Mouse (Mus musculus) heart, embryonic 16.5 days (tissue): ENCODE measurements around the gene Helz2. TPM values are rescaled to one million over a fixed set of nuclear protein-coding genes. Genes with fewer than 3 reads are reported as not detected.
"Not testable (repeated sequence)": the region's sequence is repeated elsewhere in the genome, so short reads cannot be mapped to it uniquely, and the experiment has no call there.

Experiments
- ATAC-seq: fragments of 200-750 bp; cut with Nextera tagmentation; replicated peaks from 2 replicates; pipeline ENCODE4 v1.8.0; 2017; ENCODE audit warnings: moderate number of reproducible peaks; ENCODE audit not compliant: insufficient read depth, low FRiP score; ENCODE audit errors: extremely low read depth
- H3K27ac ChIP-seq: fragments of 300-500 bp; sonication (generic); 2 replicates; pipeline ENCODE4 v1.5.1; 2014; ENCODE audit warnings: mild to moderate bottlenecking, low read length, control low read depth, moderate library complexity
- H3K27me3 ChIP-seq: fragments of 300-500 bp; sonication (generic); 2 replicates; pipeline ENCODE4 v1.6.1; 2014; ENCODE audit warnings: low read length, mixed read lengths; ENCODE audit not compliant: control insufficient read depth, insufficient read depth
- H3K36me3 ChIP-seq: fragments of 300-500 bp; sonication (generic); 2 replicates; pipeline ENCODE4 v1.6.1; 2014; ENCODE audit not compliant: control insufficient read depth, insufficient read depth
- H3K4me1 ChIP-seq: fragments of 300-500 bp; sonication (generic); 2 replicates; pipeline ENCODE4 v1.6.1; 2014; ENCODE audit warnings: low read length, mixed read lengths; ENCODE audit not compliant: control insufficient read depth, insufficient read depth
- H3K4me2 ChIP-seq: fragments of 300-500 bp; sonication (generic); 2 replicates; pipeline ENCODE4 v1.6.1; 2014; ENCODE audit warnings: low read depth, mild to moderate bottlenecking, control low read depth, low read length
- H3K4me3 ChIP-seq: fragments of 300-500 bp; sonication (generic); 2 replicates; pipeline ENCODE4 v1.5.1; 2014; ENCODE audit warnings: mild to moderate bottlenecking, control low read depth, low read length
- H3K9ac ChIP-seq: fragments of 300-500 bp; sonication (generic); 2 replicates; pipeline ENCODE4 v1.6.1; 2014; ENCODE audit warnings: low read length, control low read depth
- H3K9me3 ChIP-seq: fragments of 300-500 bp; sonication (generic); replicated peaks from 2 replicates; pipeline ENCODE4 v1.6.1; 2016; ENCODE audit warnings: low read length; ENCODE audit not compliant: control insufficient read depth
- WGBS: fragments of 180-500 bp; shearing (Covaris S2); extraction: QIAGEN DNeasy Blood & Tissue Kit; methylation state at CpG from one replicate; pipeline ENCODE4 v1.1.7; 2014; 5-methylcytosine and 5-hydroxymethylcytosine counted together
- polyA plus RNA-seq: library from polyadenylated mRNA; unstranded; fragments of >200 nt; fragmentation: Nextera tagmentation; extraction: Ambion mirVana; gene quantifications from 2 replicates; pipeline ENCODE4 v1.2.1, GENCODE M21; 2015

The Helz2 gene
- polyA plus RNA-seq, 1 experiment from 2014 or later = 1.2 TPM

- Histone ChIP-seq H3K36me3 (no peaks in the 10 kb centered on the region), H3K4me1 (peaks cover 6% of the 10 kb centered on the region), H3K4me2 (no peak overlapping the region), H3K9ac (no peak overlapping the region), H3K27ac (no peak overlapping the region), H3K9me3 (no peaks in the 10 kb centered on the region), H3K4me3 (no peak overlapping the region), H3K27me3 (no peaks in the 10 kb centered on the region)
- ATAC-seq = no peak
- WGBS = 53% methylated on average over 3 of the region's 3 CpGs
These were observed 48.8 kb downstream of the Helz2 start for GRCm38 (mm10) chr2:181193044-181193443.

- Histone ChIP-seq H3K36me3 (no peaks in the 10 kb centered on the region), H3K9me3 (no peaks in the 10 kb centered on the region), H3K27me3 (no peaks in the 10 kb centered on the region), H3K27ac (no peak overlapping the region), H3K9ac (no peak overlapping the region), H3K4me2 (no peak overlapping the region), H3K4me3 (no peak overlapping the region), H3K4me1 (peaks cover 6% of the 10 kb centered on the region)
- ATAC-seq = no peak
- WGBS = 73% methylated on average over 4 of the region's 4 CpGs
These were observed 49.9 kb downstream of the Helz2 start for GRCm38 (mm10) chr2:181191936-181192335.

GRCm38 (mm10) chr2:181191385-181191784 is 50.4 kb downstream of the Helz2 start:
- not testable (repeated sequence) for ATAC-seq, H3K27ac ChIP-seq, H3K4me1 ChIP-seq, H3K36me3 ChIP-seq, H3K4me3 ChIP-seq, H3K9ac ChIP-seq, H3K27me3 ChIP-seq, H3K4me2 ChIP-seq, H3K9me3 ChIP-seq
- WGBS = 70% methylated on average over 4 of the region's 4 CpGs

DNA sequence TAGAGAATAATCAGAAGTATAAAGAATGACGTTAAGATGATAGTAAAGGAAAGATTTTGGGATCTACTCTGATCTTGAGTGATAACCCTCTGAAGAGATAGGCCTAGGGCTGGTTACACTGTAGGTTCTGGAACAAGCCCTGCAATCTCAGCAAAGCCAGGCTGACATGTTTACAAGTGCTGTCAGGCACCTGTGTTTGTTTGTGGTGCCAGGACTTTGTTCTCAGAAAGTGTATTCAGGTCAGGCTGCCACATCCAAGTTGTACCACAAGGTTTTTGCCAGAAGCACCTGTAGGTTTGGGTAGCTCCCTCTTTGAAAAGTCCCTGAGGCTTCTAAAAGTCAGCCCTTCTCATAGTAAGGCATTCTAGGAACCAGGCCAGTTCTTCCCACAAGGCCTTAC is 52.5 kb downstream of the Helz2 start:
- Histone ChIP-seq H3K36me3 (no peaks in the 10 kb centered on the region), H3K27me3 (no peaks in the 10 kb centered on the region), H3K9me3 (no peaks in the 10 kb centered on the region), H3K4me3 (no peak overlapping the region), H3K9ac (no peak overlapping the region), H3K4me2 (no peak overlapping the region), H3K4me1 (peaks cover 6% of the 10 kb centered on the region), H3K27ac (no peak overlapping the region)
- ATAC-seq = no peak
- WGBS = 71% methylated on average over 1 of the region's 1 CpGs

DNA sequence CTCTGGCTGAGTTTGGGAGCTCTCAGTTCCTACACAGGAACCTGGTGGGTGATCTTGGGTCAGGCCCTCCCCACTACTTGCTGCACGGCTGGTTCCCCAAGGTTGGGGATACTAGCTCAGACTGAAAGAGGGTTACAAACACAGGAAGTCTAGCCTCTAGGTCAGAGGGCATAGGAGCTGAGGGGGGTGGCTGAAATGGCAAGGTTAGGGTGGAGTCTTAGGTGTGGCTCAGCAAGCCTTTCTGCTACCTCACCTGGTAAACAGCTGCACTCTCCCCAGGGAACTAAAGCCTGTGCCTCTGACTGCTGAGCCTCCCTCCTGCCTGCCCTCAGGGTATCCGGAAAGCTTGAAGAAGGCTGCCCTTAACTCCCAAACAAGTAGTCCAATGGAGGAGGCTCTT is 53.1 kb downstream of the Helz2 start:
- H3K4me1 ChIP-seq = peaks cover 6% of the 10 kb centered on the region
- no peaks in the 10 kb centered on the region for H3K36me3 ChIP-seq
- H3K9ac ChIP-seq = no peak overlapping the region
- H3K9me3 ChIP-seq = no peaks in the 10 kb centered on the region
- no peak overlapping the region for H3K4me3 ChIP-seq
- no peaks in the 10 kb centered on the region for H3K27me3 ChIP-seq
- 61% methylated on average over 2 of the region's 2 CpGs for WGBS
- peak overlapping the region; percentile 45; the same call in 1 of the 2 replicates for H3K27ac ChIP-seq
- ATAC-seq = no peak
- H3K4me2 ChIP-seq = no peak overlapping the region; the same call in 1 of the 2 replicates

GRCm38 (mm10) chr2:181187121-181188000 is 54.5 kb downstream of the Helz2 start, which contains the start of gene Ppdpf:
Ppdpf (plus strand) TSS chr2:181187247.
- peak; percentile 95 for ATAC-seq
- Histone ChIP-seq H3K36me3 (no peaks in the 10 kb centered on the region), H3K9me3 (no peaks in the 10 kb centered on the region), H3K27ac (peak within 1 kb of the TSS; percentile 93), H3K4me2 (peak within 1 kb of the TSS; percentile 96), H3K4me3 (peak within 1 kb of the TSS; percentile 82), H3K27me3 (no peaks in the 10 kb centered on the region), H3K4me1 (peaks cover 6% of the 10 kb centered on the region), H3K9ac (peak within 1 kb of the TSS; percentile 92)
- under 1% methylated on average over 64 of the region's 64 CpGs for WGBS

DNA sequence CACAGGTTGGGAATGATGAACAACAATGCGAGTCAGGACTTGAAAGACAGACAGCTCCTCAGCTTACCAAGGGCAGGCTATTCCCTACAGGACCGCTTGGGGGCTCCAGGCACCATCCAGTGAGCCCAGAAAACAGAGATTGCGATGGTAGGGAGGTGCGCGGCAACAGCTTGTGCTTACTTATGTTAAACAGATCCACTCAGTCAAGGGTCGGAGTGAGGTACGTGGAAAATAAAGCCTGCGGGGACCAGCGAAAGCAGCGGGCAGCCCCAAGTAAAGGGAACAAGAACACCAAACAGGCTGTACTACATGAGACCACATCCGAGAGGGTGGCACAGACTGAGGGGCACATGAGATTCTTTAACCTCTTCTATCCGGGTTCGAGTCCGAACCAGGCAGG is 55.2 kb downstream of the Helz2 start:
- H3K9me3 ChIP-seq = no peaks in the 10 kb centered on the region
- H3K4me1 ChIP-seq = peaks cover 6% of the 10 kb centered on the region
- peak overlapping the region; percentile 92 for H3K9ac ChIP-seq
- H3K36me3 ChIP-seq = no peaks in the 10 kb centered on the region
- peak overlapping the region; percentile 93 for H3K27ac ChIP-seq
- peak; percentile 77 for ATAC-seq
- peak overlapping the region; percentile 96 for H3K4me2 ChIP-seq
- H3K4me3 ChIP-seq = peak overlapping the region; percentile 82
- H3K27me3 ChIP-seq = no peaks in the 10 kb centered on the region
- under 1% methylated on average over 14 of the region's 14 CpGs for WGBS

GRCm38 (mm10) chr2:181180898-181181297 is 60.9 kb downstream of the Helz2 start:
- no peak overlapping the region for H3K4me3 ChIP-seq
- 53% methylated on average over 6 of the region's 6 CpGs for WGBS
- H3K9ac ChIP-seq = no peak overlapping the region
- no peak for ATAC-seq
- H3K27me3 ChIP-seq = no peaks in the 10 kb centered on the region
- H3K4me2 ChIP-seq = no peak overlapping the region
- no peaks in the 10 kb centered on the region for H3K4me1 ChIP-seq
- no peaks in the 10 kb centered on the region for H3K9me3 ChIP-seq
- no peak overlapping the region for H3K27ac ChIP-seq
- H3K36me3 ChIP-seq = no peaks in the 10 kb centered on the region

- Histone ChIP-seq H3K27me3 (no peaks in the 10 kb centered on the region), H3K9me3 (no peaks in the 10 kb centered on the region), H3K4me3 (no peak overlapping the region), H3K27ac (no peak overlapping the region), H3K9ac (no peak overlapping the region), H3K36me3 (no peaks in the 10 kb centered on the region), H3K4me2 (no peak overlapping the region), H3K4me1 (no peaks in the 10 kb centered on the region)
- WGBS = 51% methylated on average over 5 of the region's 5 CpGs
- ATAC-seq = no peak
These were observed 63.4 kb downstream of the Helz2 start for GRCm38 (mm10) chr2:181178471-181178870.
